Mouse (Mus musculus): ENCODE measurements around the gene Hp1bp3.
A peak's percentile ranks its signal among the peaks of the same experiment; 100 is the strongest.

Hp1bp3 gene

DNA sequence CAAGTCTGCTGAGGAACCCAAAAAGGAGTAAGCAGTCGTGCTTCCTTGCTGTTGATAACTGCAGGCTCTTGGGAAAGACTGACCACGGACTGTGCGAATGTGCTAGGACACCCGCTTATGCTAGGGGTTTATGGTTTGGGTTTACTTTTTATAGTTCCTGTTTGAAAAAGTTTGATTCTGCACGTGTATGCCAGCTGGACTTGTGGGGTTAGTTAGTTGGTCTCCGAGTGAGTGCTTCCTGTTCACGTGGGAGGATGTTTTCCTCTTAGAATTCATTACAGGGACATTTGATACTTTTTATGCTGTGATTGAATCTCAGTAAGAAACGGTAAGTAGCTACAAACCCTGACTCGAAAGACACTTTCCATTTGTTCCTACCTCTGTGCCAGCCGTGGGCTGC is 7.5 kb downstream of the Hp1bp3 start:
- no peak for DNase-seq (ENCODE audit: low spot score)

DNA sequence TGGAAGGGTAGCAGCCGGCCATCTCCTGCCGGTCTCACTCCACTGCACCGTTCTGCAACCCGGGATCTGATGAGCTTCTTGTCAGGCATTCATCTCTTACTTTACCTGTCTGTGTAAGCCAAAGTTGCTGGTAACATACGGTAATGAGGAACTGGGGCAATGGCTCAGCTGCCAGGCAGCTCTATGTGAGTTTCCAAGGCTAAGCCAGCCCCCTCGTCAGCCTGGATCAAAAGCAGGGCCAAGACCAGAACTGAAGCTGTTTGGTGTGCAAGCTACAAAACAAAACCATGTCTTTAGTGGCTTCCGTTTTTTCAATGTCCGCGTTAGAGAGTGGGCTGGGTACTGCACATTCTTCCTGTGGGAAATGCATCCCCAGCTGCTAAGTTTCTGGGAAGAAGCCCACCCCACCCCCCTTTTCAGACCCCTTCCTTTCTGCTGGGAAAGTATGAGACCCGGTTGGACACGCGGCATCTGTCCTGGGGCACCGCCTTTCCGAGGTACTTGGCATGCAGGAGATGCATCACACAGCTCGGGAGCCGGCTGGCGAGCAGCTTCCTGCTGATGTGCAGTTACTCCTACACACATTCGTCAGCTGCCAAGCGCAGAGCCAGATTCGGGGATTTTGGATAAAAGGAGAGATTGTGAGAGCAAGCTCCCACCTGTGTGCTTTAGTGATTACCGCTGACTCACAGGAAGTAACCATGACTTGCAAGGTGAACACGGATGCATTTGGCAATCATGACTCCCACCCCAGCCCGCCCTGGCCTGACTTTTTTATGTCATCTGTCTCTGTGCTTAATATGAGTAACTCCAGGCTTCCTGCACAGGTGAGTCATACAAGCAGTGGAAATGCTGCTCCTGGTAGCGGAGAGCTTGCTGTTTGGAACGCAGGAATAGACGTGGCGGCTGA is 30.9 kb downstream of the Hp1bp3 start:
- DNase-seq (ENCODE audit: low spot score) = no peak

DNA sequence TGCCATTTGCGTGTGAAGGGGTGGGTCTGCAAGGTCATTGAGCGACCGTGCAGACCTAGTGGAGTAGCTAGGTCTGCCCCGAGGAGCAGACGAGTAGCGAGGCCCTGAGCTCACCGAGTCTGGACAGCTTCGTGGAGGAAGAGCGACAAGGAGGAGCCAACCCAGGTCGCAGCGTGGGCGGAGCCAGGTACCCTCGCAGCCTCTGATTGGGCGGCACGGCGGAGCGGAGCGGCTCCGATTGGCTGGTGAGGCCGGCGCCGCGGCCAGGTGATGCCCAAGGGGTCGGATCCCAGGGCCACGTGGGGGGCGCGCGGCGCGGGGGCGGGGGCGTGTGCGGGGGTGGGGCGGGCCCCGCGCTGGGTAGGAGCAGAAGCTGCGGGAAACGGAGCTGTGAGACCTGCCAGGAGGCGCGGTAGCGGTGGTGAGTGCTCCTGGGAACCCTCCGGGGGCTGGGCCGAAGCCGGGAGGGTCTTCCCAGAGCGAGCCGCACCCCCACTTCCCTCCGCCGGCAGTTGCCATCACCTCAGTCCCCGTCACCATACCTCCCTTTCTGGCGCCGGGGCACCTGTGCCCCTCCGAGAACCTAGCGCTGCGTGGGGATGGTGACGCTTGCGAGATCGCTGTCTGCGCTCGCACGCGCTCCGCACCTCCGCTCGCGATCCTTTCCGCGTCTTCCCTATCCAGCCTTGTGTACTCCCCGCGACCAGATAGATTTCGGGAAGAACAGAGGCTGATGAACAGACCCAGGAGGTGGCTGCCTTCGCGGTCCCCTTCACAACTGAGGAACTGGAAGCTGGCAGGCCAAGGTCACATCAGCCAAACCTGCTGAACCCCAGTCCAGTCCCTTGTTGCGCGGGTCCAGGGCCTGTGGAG is 34.2 kb downstream of the Hp1bp3 start, which contains the start of the genes Sh2d5 and Kif17:
TSS of gene Sh2d5 (plus strand) at position 316 of the 873 bp plus-strand sequence.
TSS of gene Kif17 (plus strand) at position 348 of the 873 bp plus-strand sequence.
- peak; percentile 93 for DNase-seq (ENCODE audit: low spot score)

DNA sequence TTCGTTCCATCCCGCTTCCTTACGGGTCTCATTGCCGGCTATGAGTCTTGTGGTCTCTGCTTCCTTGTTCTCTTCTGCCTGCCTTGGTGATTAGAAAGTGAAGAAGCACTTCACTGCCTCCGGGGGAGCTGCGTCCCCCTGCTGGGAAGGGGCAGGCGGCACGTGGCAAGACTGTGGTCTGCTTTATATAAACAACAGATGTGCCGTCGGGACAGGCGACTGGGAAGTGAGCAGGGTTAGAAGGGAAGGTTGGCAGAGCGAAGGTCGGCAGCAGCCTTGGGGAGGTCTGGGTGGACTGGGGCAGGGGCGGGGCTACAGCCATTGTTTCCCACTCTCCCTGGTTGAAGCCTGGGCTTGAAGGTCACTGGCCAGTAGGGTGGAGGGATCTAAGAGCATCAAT is 35.7 kb downstream of the Hp1bp3 start:
- DNase-seq (ENCODE audit: low spot score) = peak; percentile 85

DNA sequence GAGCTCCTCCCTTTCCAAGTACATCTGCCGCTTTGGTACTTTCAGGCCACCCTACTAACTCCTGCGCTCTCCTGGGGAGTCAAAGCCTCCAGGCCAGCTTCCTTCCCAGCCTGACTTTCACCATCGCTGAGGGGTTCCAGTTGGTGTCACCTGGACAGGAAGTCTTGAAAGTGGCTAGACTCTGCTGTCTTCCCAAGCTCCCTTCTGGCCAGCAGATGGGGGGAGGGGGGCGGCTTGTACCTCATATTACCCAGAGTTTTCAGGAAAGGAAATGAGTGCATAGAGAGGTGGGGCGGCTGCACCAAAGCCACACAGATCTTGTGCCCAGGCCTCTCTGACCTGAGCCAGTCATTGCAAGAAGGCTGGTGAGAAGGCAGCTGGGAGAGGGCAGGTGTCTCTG is 36.1 kb downstream of the Hp1bp3 start:
- no peak for DNase-seq (ENCODE audit: low spot score)

DNA sequence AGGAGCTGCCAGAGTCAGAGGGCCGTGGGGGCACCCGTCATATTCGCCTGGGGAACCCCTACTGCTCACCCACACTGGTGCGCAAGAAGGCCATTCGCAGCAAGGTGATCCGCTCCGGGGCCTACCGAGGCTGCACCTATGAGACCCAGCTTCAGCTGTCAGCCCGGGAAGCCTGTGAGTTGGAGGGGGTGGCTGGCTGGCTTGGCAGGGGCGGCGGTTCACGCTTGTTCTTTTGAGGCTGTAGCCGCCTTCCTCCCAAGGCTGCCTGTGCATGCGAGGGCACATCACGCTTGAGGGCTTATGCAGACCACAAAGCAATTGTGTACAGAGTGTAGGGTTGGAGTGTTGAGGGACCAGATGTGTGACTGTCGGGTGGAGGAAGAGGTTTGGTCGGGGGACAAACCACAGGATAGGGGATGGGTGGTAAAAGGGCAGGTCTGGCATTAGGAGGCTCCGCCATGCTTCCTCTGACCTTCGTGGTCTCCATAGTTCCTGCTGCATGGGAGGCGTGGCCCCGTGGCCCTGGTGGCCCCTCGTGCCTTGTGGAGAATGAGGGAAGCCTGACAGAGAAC is 41.1 kb downstream of the Hp1bp3 start:
- no peak for DNase-seq (ENCODE audit: low spot score)

DNA sequence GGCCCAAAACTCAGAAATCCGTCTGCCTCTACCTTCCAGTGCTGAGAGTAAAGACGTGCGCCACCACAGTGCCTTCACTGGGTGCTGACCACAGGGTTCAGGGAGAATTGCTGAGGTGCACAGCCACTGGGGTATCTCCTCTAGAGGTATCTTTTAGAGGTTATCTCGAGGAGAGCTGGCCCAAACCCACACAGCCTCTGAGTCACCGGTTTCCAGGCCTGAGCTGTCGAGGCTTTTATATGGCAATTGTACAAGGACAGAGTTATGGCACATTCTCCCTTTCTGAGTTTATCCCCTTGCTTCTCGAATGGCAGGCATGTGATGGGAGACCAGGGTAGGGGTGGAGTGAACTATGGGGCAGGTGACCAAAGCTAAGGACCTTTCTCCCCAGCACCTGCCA is 42.6 kb downstream of the Hp1bp3 start:
- DNase-seq (ENCODE audit: low spot score) = no peak

DNA sequence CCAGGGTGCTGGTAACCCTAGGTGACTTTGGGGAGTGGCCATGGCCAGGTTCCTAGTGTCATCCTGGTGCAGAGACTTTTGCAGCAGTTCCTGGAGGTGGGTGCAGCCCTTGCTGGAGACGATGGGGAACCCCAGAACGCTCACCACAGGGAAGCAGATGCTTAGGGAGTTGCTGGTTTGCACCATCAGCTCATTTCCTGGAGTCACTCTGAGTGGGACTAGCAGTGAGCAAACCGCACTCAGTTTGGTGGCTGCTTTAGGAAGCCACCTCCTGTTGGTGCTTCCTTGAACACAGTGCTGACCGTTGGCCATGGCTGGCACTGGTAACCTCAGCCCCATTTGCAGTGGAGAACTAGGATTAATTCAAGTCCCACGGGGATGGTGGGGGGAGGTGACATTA is 43.4 kb downstream of the Hp1bp3 start:
- DNase-seq (ENCODE audit: low spot score) = no peak

DNA sequence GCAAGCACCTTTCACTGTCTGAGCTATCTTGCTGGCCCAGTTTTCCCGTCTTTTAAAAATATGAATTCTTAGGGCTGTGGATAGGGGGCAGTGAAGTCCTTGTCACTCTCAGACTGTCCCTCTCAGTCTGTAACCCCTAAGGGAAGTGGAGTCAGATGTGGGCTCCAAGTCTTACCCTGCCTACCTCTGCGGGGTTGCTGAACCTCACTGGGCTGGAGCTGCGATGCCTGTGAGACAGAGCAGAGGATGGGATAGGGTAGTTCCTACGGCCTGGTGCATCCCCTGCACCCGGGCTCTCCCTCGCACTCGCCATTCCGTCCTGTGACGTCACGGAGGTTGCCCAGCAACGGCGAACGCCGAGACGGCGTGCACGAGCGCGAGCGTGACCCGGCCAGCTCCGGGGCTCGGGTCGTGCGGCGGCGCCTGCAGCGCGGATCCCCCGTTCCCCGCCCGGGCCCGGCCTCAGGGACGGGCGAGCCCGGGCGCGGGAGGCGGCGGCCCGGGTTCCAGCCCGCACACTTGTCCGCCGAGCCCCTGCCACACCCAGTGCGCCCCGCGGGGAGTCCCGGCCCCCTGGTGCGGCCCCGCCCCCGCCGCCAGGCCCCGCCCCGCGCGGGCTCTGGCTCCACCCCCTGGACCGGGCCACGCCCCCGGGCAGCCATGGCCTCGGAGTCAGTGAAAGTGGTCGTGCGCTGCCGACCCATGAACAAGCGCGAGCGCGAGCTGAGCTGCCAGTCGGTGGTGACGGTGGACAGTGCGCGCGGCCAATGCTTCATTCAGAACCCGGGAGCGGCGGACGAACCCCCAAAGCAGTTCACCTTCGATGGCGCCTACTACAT is 46.0 kb downstream of the Hp1bp3 start:
- DNase-seq (ENCODE audit: low spot score) = peak; percentile 93

DNA sequence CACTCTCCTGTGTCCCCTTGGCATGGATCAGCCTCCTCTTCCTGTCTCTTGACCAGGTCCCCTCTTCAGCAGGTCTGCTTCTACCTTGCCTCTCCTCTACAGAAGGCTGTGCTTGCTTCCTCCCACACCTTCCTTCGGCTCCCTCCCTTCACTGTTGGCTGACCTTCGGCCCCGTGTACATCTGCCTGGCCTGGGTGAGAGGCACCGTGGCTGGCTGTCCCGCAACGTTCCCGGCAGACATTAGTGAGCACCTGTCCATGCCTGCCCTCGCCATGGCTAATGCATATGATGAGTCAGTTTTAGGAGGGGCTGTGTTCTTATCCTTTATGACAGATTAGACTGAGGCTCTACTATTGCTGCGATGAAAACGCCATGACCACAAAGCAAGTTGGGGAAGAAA is 51.8 kb downstream of the Hp1bp3 start:
- DNase-seq (ENCODE audit: low spot score) = no peak

DNA sequence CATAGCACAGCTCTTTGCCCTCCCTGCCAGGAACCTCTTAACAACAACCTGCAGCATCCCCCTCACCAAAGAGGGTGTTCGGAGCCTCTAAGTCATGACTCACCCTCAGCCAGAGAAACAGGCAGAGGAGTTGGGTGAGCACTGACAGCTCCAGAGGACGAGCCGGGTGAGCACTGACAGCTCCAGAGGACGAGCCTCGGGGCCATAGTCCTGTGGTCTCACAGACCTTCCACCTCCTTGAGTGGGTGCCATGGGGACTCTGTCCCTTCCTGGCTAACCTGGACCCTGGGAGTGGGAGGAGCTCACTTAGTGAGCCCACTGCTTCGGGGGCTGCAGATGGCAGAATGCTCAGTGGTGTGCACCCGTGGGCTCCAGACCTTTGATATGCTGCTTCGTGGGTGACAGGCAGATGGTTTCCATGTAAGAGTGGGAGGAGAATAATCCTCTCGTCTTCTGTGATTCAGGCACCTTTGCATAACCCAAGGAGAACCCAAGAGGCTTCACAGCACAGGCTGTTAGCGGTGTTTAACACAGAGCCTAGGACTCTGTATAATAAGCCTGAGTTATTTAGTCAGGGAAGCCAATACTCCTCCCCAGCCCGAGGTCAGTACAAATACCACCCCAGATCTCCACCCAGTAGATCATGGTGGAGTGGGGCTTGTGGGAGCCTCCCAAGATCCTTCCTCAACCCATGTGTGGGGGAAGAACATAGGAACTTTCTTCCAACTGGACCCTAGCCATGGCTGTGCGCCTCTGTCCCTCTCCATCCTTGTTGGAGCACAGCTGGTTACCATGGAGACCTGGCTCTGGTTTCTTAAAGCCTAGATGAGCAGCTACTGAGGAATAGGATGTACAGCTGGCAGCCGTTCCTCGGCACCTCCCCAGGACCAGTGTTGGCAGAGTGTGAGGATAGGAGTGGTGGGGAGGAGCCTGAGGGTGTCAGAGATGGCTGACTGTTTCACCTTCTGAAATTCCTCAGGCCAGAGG is 56.2 kb downstream of the Hp1bp3 start:
- no peak for DNase-seq (ENCODE audit: low spot score)

DNA sequence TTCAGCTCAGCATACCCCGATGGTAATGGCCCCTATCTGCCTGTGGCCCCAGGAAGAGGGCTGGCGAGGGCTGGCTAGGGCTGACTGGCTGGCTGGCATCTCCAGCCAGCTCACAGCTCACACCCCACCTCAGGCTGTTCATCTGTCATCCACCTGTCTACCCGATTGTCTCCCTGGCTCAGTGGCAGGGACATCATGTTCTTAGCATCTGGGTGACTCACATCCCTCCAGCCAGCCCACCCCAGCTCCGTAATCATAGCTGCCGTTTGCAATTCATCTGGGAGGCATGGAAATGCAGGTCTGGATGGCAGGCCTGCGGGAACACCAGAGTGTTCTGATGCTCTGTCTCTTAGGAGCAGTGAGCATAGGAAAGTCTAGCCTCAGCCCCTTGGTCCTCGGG is 62.2 kb downstream of the Hp1bp3 start:
- DNase-seq (ENCODE audit: low spot score) = no peak

DNA sequence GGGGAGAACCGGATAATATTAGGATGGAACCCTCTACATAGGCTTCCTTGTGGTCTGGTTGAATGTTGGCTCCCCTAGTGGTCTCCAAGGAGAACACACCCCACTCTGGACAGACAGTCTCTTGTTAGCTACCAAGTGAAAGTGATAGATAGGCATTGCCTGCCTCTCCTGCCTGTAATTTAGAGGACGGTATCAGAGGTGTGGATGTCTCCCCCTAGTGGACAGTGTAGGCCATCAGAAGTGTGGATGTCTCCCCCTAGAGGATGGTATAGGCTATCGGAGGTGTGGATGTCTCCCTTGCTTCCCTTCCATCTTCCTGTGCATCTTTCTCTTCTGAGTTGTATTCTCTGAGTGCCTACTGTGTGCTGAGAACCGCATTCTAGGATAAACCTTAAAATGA is 66.7 kb downstream of the Hp1bp3 start:
- DNase-seq (ENCODE audit: low spot score) = peak; percentile 91

DNA sequence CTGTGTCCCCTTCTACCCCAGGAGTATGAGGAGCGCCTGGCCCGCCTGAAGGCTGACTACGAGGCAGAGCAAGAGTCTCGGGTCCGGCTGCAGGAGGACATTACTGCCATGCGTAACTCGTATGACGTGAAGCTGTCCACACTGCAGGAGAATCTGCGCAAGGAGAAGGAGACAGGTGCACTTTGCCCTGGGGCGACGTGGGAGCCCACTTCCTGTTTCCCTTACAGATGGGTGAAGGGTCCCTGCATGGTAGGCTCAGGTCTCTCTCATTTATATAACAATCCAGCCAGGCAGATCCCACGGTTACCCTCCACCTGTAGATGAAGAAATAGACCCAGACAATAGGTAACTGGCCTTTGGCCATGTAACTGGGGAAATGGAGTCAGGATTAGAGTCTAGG is 70.3 kb downstream of the Hp1bp3 start:
- no peak for DNase-seq (ENCODE audit: low spot score)

DNA sequence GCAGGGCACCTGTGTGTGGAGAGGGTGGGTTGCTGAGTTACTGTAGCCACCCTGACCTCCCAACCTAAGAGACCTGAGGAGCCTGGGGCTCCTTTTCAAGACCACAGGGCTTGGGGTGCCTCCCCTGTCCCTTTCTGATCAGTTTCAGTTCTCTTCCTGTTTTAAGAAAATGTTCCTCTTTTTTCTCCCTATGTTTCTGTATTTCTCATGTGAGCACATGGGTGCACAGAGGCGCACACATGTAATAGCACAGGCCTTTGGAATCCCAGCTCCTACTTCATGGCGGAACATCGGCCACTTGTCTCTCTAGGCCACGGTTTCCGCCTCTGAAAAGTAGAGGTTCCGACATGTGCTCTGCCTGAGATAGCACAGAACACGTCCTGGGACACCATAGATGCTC is 72.6 kb downstream of the Hp1bp3 start:
- no peak for DNase-seq (ENCODE audit: low spot score)

DNA sequence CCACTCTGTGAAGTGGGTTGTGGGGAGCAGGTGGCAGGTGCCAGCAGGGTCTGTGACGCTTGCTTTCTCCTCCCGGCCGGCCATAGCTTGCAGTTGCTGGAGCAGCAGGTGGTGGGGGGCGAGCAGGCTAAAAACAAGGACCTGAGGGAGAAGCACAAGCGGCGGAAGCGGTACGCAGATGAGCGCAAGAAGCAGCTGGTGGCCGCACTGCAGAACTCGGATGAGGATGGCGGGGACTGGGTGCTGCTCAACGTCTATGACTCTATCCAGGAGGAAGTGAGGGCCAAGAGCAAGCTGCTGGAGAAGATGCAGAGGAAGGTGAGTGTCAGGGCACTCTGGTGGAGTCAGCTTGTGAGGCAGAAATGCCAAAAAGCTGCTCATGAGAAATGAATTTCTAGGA is 75.9 kb downstream of the Hp1bp3 start:
- no peak for DNase-seq (ENCODE audit: low spot score)

DNA sequence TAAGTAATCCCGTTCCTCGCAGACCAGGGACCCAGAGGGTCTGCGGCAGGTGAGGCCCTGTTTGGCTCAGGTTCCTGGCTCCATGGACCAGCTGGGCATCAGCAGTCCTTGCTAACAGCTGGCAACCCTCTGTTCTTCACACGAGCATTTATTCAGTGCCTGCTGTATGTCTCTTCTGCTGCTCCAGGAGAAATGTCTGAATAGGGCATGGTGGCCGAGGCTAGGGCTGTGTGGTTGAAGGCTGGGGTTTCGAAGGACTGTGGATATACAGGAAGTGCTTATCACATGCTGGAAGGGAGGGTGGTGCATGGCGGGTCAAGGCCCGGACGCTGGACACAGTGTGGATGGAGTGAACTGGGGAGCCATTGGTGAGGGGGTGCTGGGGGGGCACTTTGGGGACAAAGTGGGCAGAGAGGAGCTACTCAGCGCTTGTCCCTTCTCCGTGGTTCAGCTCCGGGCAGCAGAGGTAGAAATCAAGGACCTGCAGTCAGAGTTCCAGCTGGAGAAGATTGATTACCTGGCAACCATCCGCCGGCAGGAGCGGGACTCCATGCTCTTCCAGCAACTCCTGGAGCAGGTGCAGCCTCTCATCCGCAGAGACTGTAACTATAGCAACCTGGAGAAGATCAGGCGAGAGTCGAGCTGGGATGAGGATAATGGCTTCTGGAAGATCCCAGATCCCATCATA is 77.3 kb downstream of the Hp1bp3 start:
- DNase-seq (ENCODE audit: low spot score) = no peak

DNA sequence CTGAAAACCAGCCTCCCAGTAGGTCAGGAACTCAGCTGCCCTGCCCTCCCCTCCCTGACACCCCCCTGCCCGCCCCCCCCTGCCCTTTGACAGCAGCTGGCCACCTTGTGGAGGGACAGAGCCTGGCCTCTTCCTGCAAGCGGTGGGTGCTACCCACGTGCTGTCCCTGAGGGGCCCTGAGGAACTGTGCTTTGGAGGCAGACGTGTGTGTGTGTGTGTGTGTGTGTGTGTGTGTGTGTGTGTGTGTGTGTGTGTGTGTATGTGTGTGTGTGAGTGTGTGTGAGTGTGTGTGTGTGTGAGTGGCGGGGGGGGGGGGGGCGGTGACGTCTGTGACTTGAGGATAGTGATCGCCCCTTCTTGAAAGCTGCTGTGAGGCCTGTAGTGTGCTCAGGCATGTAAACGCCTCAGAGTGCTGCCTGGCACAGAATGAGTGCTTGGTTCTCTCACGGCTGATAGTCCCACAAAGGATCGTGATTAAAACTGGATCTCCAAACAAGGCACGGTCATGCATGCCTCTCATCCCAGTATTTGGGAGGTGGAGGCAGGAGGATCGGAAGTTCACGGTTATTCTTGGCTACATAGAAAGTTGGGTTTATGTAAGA is 78.0 kb downstream of the Hp1bp3 start:
- no peak for DNase-seq (ENCODE audit: low spot score)
